Mouse (Mus musculus) heart, adult 9 months (tissue): ENCODE data around the gene Pabpn1l.
"Not testable (repeated sequence)": the region's sequence is repeated elsewhere in the genome, so short reads cannot be mapped to it uniquely, and the experiment has no call there.

ENCODE experiments used
- DNase-seq, 2 experiments: peaks; one replicate each; pipeline ENCODE4 v3.0.0; 2022; ENCODE audit warnings: low spot score in 2 of 2

Pabpn1l gene

GRCm38 (mm10) chr8:122575735-122576647, 46.5 kb downstream of the Pabpn1l start:
- no peak for DNase-seq

- DNase-seq, result no peak
Measured at GRCm38 (mm10) chr8:122575286-122575685, 47.3 kb downstream of the Pabpn1l start.

GRCm38 (mm10) chr8:122574667-122575251, 47.8 kb downstream of the Pabpn1l start:
- no peak for DNase-seq

- no peak for DNase-seq
Measured at GRCm38 (mm10) chr8:122574264-122574663, 48.3 kb downstream of the Pabpn1l start.

- no peak for DNase-seq
Measured at GRCm38 (mm10) chr8:122573577-122573976, 49.0 kb downstream of the Pabpn1l start.

- DNase-seq, result not testable (repeated sequence)
Measured at GRCm38 (mm10) chr8:122573176-122573575, 49.4 kb downstream of the Pabpn1l start.

GRCm38 (mm10) chr8:122572751-122573150, 49.8 kb downstream of the Pabpn1l start:
- DNase-seq, result no peak

- no peak for DNase-seq
Measured at GRCm38 (mm10) chr8:122571750-122572267, 50.7 kb downstream of the Pabpn1l start.

- DNase-seq, result no peak
Measured at GRCm38 (mm10) chr8:122571153-122571552, 51.4 kb downstream of the Pabpn1l start.

GRCm38 (mm10) chr8:122569996-122570395, 52.5 kb downstream of the Pabpn1l start:
- no peak for DNase-seq
